Mouse (Mus musculus) adrenal gland, adult 2 months (tissue): ENCODE measurements at regions not wholly inside any gene's neighbourhood (a gene's known extent, or its start where the extent isn't known, plus 50 kb on each side); places are given as distances from the start of the nearest gene placed in this dataset.
A peak's percentile ranks its signal among the peaks of the same experiment; 100 is the strongest.

Experiments used
- DNase-seq: peaks from one replicate; pipeline ENCODE4 v3.0.0; 2021

GRCm38 (mm10) chr5:46278190-46278589 is 420.8 kb upstream of the Lcorl start:
- DNase-seq = peak; percentile 10

- no peak for DNase-seq
Observed at GRCm38 (mm10) chr5:46256730-46257129, 399.3 kb upstream of the Lcorl start.

- DNase-seq = no peak
Observed at GRCm38 (mm10) chr5:46253940-46254339, 396.5 kb upstream of the Lcorl start.

- no peak for DNase-seq
Observed at GRCm38 (mm10) chr5:46235364-46236067, 378.1 kb upstream of the Lcorl start.

GRCm38 (mm10) chr5:46232780-46233179 is 375.4 kb upstream of the Lcorl start:
- DNase-seq = no peak

GRCm38 (mm10) chr5:46228667-46229066 is 371.3 kb upstream of the Lcorl start:
- no peak for DNase-seq

- DNase-seq = peak; percentile 6
Observed at GRCm38 (mm10) chr5:46212845-46213468, 355.5 kb upstream of the Lcorl start.

GRCm38 (mm10) chr5:46209076-46209475 is 351.7 kb upstream of the Lcorl start:
- peak; percentile 2 for DNase-seq

- no peak for DNase-seq
Observed at GRCm38 (mm10) chr5:46203744-46204143, 346.3 kb upstream of the Lcorl start.

GRCm38 (mm10) chr5:46202457-46202772 is 345.0 kb upstream of the Lcorl start:
- DNase-seq = no peak

- DNase-seq = no peak
Observed at GRCm38 (mm10) chr5:46201639-46202456, 344.4 kb upstream of the Lcorl start.

GRCm38 (mm10) chr5:46186908-46187307 is 329.5 kb upstream of the Lcorl start:
- no peak for DNase-seq

- peak; percentile 5 for DNase-seq
Observed at GRCm38 (mm10) chr5:46182157-46182556, 324.7 kb upstream of the Lcorl start.

GRCm38 (mm10) chr5:46172315-46172714 is 314.9 kb upstream of the Lcorl start:
- no peak for DNase-seq

GRCm38 (mm10) chr5:46160774-46161173 is 303.4 kb upstream of the Lcorl start:
- no peak for DNase-seq

GRCm38 (mm10) chr5:46151973-46152372 is 294.6 kb upstream of the Lcorl start:
- DNase-seq = no peak

- no peak for DNase-seq
Observed at GRCm38 (mm10) chr5:46150825-46151224, 293.4 kb upstream of the Lcorl start.

GRCm38 (mm10) chr5:46149851-46150615 is 292.6 kb upstream of the Lcorl start:
- no peak for DNase-seq

GRCm38 (mm10) chr5:46139024-46139423 is 281.6 kb upstream of the Lcorl start:
- peak; percentile 10 for DNase-seq

GRCm38 (mm10) chr5:46137695-46138094 is 280.3 kb upstream of the Lcorl start:
- no peak for DNase-seq

GRCm38 (mm10) chr5:46108020-46108419 is 250.6 kb upstream of the Lcorl start:
- DNase-seq = no peak

GRCm38 (mm10) chr5:46103350-46103749 is 245.9 kb upstream of the Lcorl start:
- no peak for DNase-seq
